Mouse (Mus musculus) heart, postnatal 14 days (tissue): Measurements from ENCODE around the gene Fh1. TPM values are rescaled to one million over a fixed set of nuclear protein-coding genes. Genes with fewer than 3 reads are reported as not detected.

Source experiments
- DNase-seq, 2 experiments: peaks; one replicate each; pipeline ENCODE4 v3.0.0; 2021 to 2022
- intact Hi-C: fragments of 180-260 bp; cut with DNase I; formaldehyde crosslinking; loops from one replicate; pipeline ENCODE4 v1.15.1; 2025
- total RNA-seq, 2 experiments: library from RNA; stranded (reverse); gene quantifications; 2 replicates each; pipeline ENCODE4 v1.2.3; 2021

Gene Fh1
- total RNA-seq, 2 experiments from 2014 or later = 594 to 598 TPM

GRCm38 (mm10) chr1:175564321-175564720 lies 61.1 kb downstream of the Fh1 start:
- intact Hi-C loops = no loop called here
- no peak for DNase-seq

- no peak for DNase-seq
- intact Hi-C loops = no loop called here
Measured at GRCm38 (mm10) chr1:175562379-175562778, 63.1 kb downstream of the Fh1 start.

- no peak for DNase-seq
- intact Hi-C loops = no loop called here
Measured at GRCm38 (mm10) chr1:175561806-175562205, 63.6 kb downstream of the Fh1 start.

- DNase-seq = no peak
- intact Hi-C loops = no loop called here
Measured at GRCm38 (mm10) chr1:175554641-175555040, 70.8 kb downstream of the Fh1 start.

- intact Hi-C loops = no loop called here
- no peak for DNase-seq
Measured at GRCm38 (mm10) chr1:175552474-175552873, 73.0 kb downstream of the Fh1 start.

GRCm38 (mm10) chr1:175550586-175550985 lies 74.8 kb downstream of the Fh1 start:
- DNase-seq = no peak
- intact Hi-C loops = no loop called here

Other genes with a start within 250 kb of the Fh1 start
- gene Rgs7, start 133.1 kb downstream of the Fh1 start, total RNA-seq = 1 to 10 TPM; 2.3 to 2.5 TPM
- gene Kmo, start 5.3 kb downstream of the Fh1 start, total RNA-seq = under 1 TPM; 0.26 to 0.34 TPM
- 1 to 10 TPM; 7.3 to 8.9 TPM for gene Opn3, start 67.1 kb upstream of the Fh1 start, total RNA-seq
- 10 to 100 TPM; 12.1 to 13.3 TPM for gene Chml, start 67.3 kb upstream of the Fh1 start, total RNA-seq
- gene Wdr64, start 73.0 kb upstream of the Fh1 start, total RNA-seq = not detected